Mouse (Mus musculus): ENCODE results near the gene Ppm1h.

DNA sequence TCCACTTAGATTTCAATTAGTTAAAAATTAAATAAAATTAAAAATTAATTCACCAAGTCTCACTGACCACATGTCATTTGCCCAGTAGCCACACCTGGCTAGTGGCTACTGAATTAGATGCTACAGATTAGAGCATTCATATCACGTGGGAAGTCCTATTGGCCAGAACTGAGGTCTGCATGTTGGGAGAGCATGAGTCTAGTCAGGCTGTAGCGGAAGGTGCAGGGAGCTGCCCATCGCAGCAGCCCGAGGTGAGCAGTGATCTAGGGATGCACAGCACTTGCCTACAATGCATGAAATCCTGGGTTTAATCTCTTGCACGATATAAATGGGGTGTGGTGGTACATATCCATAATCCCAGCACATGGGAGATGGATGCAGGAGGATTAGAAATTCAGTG lies 206.7 kb downstream of the Ppm1h start:
- TF ChIP-seq POLR2A (IDR thresholded peaks at IDR 0.05; ENCODE audit: insufficient read length, low read depth) (no peak), USF1 (IDR thresholded peaks at IDR 0.05; ENCODE audit: low read depth) (no peak), TCF12 (IDR thresholded peaks at IDR 0.05; ENCODE audit: insufficient read depth, poor library complexity, severe bottlenecking) (no peak), CEBPB (IDR thresholded peaks at IDR 0.05; ENCODE audit: insufficient read depth, poor library complexity, severe bottlenecking) (no peak), E2F4 (IDR thresholded peaks at IDR 0.05; ENCODE audit: insufficient read depth) (no peak), MAX (IDR thresholded peaks at IDR 0.05; ENCODE audit: low read depth) (no peak), MYOD1 (IDR thresholded peaks at IDR 0.05; ENCODE audit: control insufficient read depth in 1 of 3, insufficient read length in 2 of 3, low read depth in 2 of 3) (no peak), TCF3 (IDR thresholded peaks at IDR 0.05; ENCODE audit: insufficient read length, low read depth) (no peak), REST (IDR thresholded peaks at IDR 0.05; ENCODE audit: insufficient read depth, insufficient read length) (no peak), POLR2AphosphoS2 (IDR thresholded peaks at IDR 0.05; ENCODE audit: insufficient read length, low read depth) (no peak), MYOG (IDR thresholded peaks at IDR 0.05; ENCODE audit: control insufficient read depth in 1 of 3, insufficient read depth in 1 of 3, insufficient read length in 2 of 3, low read depth in 2 of 3) (no peak)

Data from myocyte (in vitro differentiated cells).